Mouse (Mus musculus): ENCODE measurements around the gene Klhdc2. TPM values are rescaled to one million over a fixed set of nuclear protein-coding genes. Genes with fewer than 3 reads are reported as not detected.
A peak's percentile ranks its signal among the peaks of the same experiment; 100 is the strongest.

Klhdc2 gene
- polyA plus RNA-seq, 1 experiment from 2014 or later = 111 TPM

- Histone ChIP-seq H3K4me3 (no peak overlapping the region), H3K4me1 (no peaks in the 10 kb centered on the region), H3K36me3 (no peaks in the 10 kb centered on the region), H3K9ac (no peak overlapping the region), H3K27ac (no peak overlapping the region), H3K4me2 (no peak overlapping the region), H3K9me3 (no peaks in the 10 kb centered on the region), H3K27me3 (no peaks in the 10 kb centered on the region)
- 91% methylated on average over 8 of the region's 8 CpGs for WGBS
- ATAC-seq (ENCODE audit: insufficient number of reproducible peaks, low FRiP score, low TSS enrichment, low read depth) = no peak
Observed at GRCm38 (mm10) chr12:69287535-69287934, 8.9 kb upstream of the Klhdc2 start.

GRCm38 (mm10) chr12:69288699-69289098 lies 7.8 kb upstream of the Klhdc2 start:
- Histone ChIP-seq H3K4me3 (no peak overlapping the region), H3K9ac (no peak overlapping the region), H3K4me1 (no peaks in the 10 kb centered on the region), H3K4me2 (no peak overlapping the region), H3K36me3 (no peaks in the 10 kb centered on the region), H3K9me3 (no peaks in the 10 kb centered on the region), H3K27me3 (no peaks in the 10 kb centered on the region), H3K27ac (no peak overlapping the region)
- ATAC-seq (ENCODE audit: insufficient number of reproducible peaks, low FRiP score, low TSS enrichment, low read depth) = no peak
- WGBS = 77% methylated on average over 9 of the region's 9 CpGs

GRCm38 (mm10) chr12:69292401-69292800 lies 4.1 kb upstream of the Klhdc2 start:
- WGBS = 84% methylated on average over 6 of the region's 6 CpGs
- no peaks in the 10 kb centered on the region for H3K36me3 ChIP-seq
- ATAC-seq (ENCODE audit: insufficient number of reproducible peaks, low FRiP score, low TSS enrichment, low read depth) = no peak

GRCm38 (mm10) chr12:69293815-69294214 lies 2.7 kb upstream of the Klhdc2 start:
- no peaks in the 10 kb centered on the region for H3K36me3 ChIP-seq
- H3K27me3 ChIP-seq = no peaks in the 10 kb centered on the region
- no peak overlapping the region for H3K4me3 ChIP-seq
- H3K4me2 ChIP-seq = no peak overlapping the region
- ATAC-seq (ENCODE audit: insufficient number of reproducible peaks, low FRiP score, low TSS enrichment, low read depth) = no peak
- no peaks in the 10 kb centered on the region for H3K9me3 ChIP-seq
- peaks cover 19% of the 10 kb centered on the region for H3K4me1 ChIP-seq
- 58% methylated on average over 2 of the region's 2 CpGs for WGBS
- no peak overlapping the region for H3K27ac ChIP-seq
- no peak overlapping the region for H3K9ac ChIP-seq

More at GRCm38 (mm10) chr12:69292401-69292800, 4.1 kb upstream of the Klhdc2 start:
- Histone ChIP-seq H3K27ac (no peak overlapping the region), H3K4me1 (peaks cover 5% of the 10 kb centered on the region), H3K9ac (no peak overlapping the region), H3K9me3 (no peaks in the 10 kb centered on the region), H3K4me3 (no peak overlapping the region), H3K27me3 (no peaks in the 10 kb centered on the region), H3K4me2 (no peak overlapping the region)

GRCm38 (mm10) chr12:69294936-69295335 lies 1.5 kb upstream of the Klhdc2 start:
- Histone ChIP-seq H3K9ac (no peak overlapping the region), H3K9me3 (no peaks in the 10 kb centered on the region), H3K4me3 (no peak overlapping the region), H3K4me1 (peaks cover 27% of the 10 kb centered on the region), H3K27ac (no peak overlapping the region), H3K27me3 (no peaks in the 10 kb centered on the region), H3K36me3 (0 out of 2 replicates have a peak, but pooled peaks cover 2% of the 10 kb centered on the region), H3K4me2 (no peak overlapping the region)
- no peak for ATAC-seq (ENCODE audit: insufficient number of reproducible peaks, low FRiP score, low TSS enrichment, low read depth)
- WGBS = 92% methylated on average over 2 of the region's 2 CpGs

- peaks cover 27% of the 10 kb centered on the region for H3K4me1 ChIP-seq
- H3K4me3 ChIP-seq = peak overlapping the region; percentile 86
- no peaks in the 10 kb centered on the region for H3K27me3 ChIP-seq
- no peaks in the 10 kb centered on the region for H3K9me3 ChIP-seq
- ATAC-seq (ENCODE audit: insufficient number of reproducible peaks, low FRiP score, low TSS enrichment, low read depth) = no peak
- peak overlapping the region; percentile 94 for H3K27ac ChIP-seq
- 80% methylated on average over 4 of the region's 4 CpGs for WGBS
- peak overlapping the region; percentile 67 for H3K4me2 ChIP-seq
- H3K9ac ChIP-seq = peak overlapping the region; percentile 95; the same call in 1 of the 2 replicates
- 0 out of 2 replicates have a peak, but pooled peaks cover 7% of the 10 kb centered on the region for H3K36me3 ChIP-seq
Observed at GRCm38 (mm10) chr12:69295651-69296050, 830 bp upstream of the Klhdc2 start.

- peak overlapping the region; percentile 86 for H3K4me3 ChIP-seq
- H3K4me2 ChIP-seq = peak overlapping the region; percentile 67
- no peaks in the 10 kb centered on the region for H3K9me3 ChIP-seq
- peaks cover 27% of the 10 kb centered on the region for H3K4me1 ChIP-seq
- H3K36me3 ChIP-seq = peaks cover 23% of the 10 kb centered on the region
- WGBS = 19% methylated on average over 20 of the region's 20 CpGs
- H3K27ac ChIP-seq = peak overlapping the region; percentile 94
- no peak for ATAC-seq (ENCODE audit: insufficient number of reproducible peaks, low FRiP score, low TSS enrichment, low read depth)
- peak overlapping the region; percentile 95 for H3K9ac ChIP-seq
- no peaks in the 10 kb centered on the region for H3K27me3 ChIP-seq
Observed at GRCm38 (mm10) chr12:69297411-69298150, 1.1 kb downstream of the Klhdc2 start.

GRCm38 (mm10) chr12:69298281-69298680 lies 1.8 kb downstream of the Klhdc2 start:
- H3K27ac ChIP-seq = no peak overlapping the region
- peak overlapping the region; percentile 67; the same call in 1 of the 2 replicates for H3K4me2 ChIP-seq
- ATAC-seq (ENCODE audit: insufficient number of reproducible peaks, low FRiP score, low TSS enrichment, low read depth) = no peak
- no peak overlapping the region for H3K9ac ChIP-seq
- 0 out of 2 replicates have a peak overlapping the region, but pooled peaks have one; percentile 8 for H3K4me3 ChIP-seq
- no peaks in the 10 kb centered on the region for H3K9me3 ChIP-seq
- H3K27me3 ChIP-seq = no peaks in the 10 kb centered on the region
- peaks cover 27% of the 10 kb centered on the region for H3K4me1 ChIP-seq
- WGBS = 90% methylated on average over 4 of the region's 4 CpGs
- peaks cover 28% of the 10 kb centered on the region for H3K36me3 ChIP-seq

GRCm38 (mm10) chr12:69299231-69299630 lies 2.8 kb downstream of the Klhdc2 start:
- no peaks in the 10 kb centered on the region for H3K9me3 ChIP-seq
- no peak overlapping the region for H3K4me2 ChIP-seq
- peaks cover 27% of the 10 kb centered on the region for H3K4me1 ChIP-seq
- H3K27me3 ChIP-seq = no peaks in the 10 kb centered on the region
- no peak overlapping the region for H3K27ac ChIP-seq
- no peak for ATAC-seq (ENCODE audit: insufficient number of reproducible peaks, low FRiP score, low TSS enrichment, low read depth)
- H3K36me3 ChIP-seq = peaks cover 35% of the 10 kb centered on the region
- H3K9ac ChIP-seq = no peak overlapping the region
- no peak overlapping the region for H3K4me3 ChIP-seq
- WGBS = 45% methylated on average over 12 of the region's 12 CpGs

- H3K27me3 ChIP-seq = no peaks in the 10 kb centered on the region
- peaks cover 39% of the 10 kb centered on the region for H3K36me3 ChIP-seq
- WGBS = 81% methylated on average over 3 of the region's 3 CpGs
- H3K4me1 ChIP-seq = peaks cover 27% of the 10 kb centered on the region
- no peak overlapping the region for H3K27ac ChIP-seq
- no peak for ATAC-seq (ENCODE audit: insufficient number of reproducible peaks, low FRiP score, low TSS enrichment, low read depth)
- H3K9ac ChIP-seq = no peak overlapping the region
- H3K9me3 ChIP-seq = no peaks in the 10 kb centered on the region
- no peak overlapping the region for H3K4me3 ChIP-seq
- no peak overlapping the region for H3K4me2 ChIP-seq
Observed at GRCm38 (mm10) chr12:69299831-69300230, 3.4 kb downstream of the Klhdc2 start.

GRCm38 (mm10) chr12:69300391-69300790 lies 3.9 kb downstream of the Klhdc2 start:
- ATAC-seq (ENCODE audit: insufficient number of reproducible peaks, low FRiP score, low TSS enrichment, low read depth) = no peak

GRCm38 (mm10) chr12:69302171-69302570 lies 5.7 kb downstream of the Klhdc2 start:
- H3K4me1 ChIP-seq = peaks cover 21% of the 10 kb centered on the region
- H3K27me3 ChIP-seq = no peaks in the 10 kb centered on the region
- 95% methylated on average over 12 of the region's 12 CpGs for WGBS
- H3K27ac ChIP-seq = no peak overlapping the region
- no peak overlapping the region for H3K4me2 ChIP-seq
- H3K9me3 ChIP-seq = no peaks in the 10 kb centered on the region
- H3K9ac ChIP-seq = no peak overlapping the region
- peaks cover 62% of the 10 kb centered on the region for H3K36me3 ChIP-seq
- no peak for ATAC-seq (ENCODE audit: insufficient number of reproducible peaks, low FRiP score, low TSS enrichment, low read depth)
- H3K4me3 ChIP-seq = no peak overlapping the region

More at GRCm38 (mm10) chr12:69300391-69300790, 3.9 kb downstream of the Klhdc2 start:
- Histone ChIP-seq H3K4me1 (peaks cover 27% of the 10 kb centered on the region), H3K36me3 (peaks cover 44% of the 10 kb centered on the region), H3K4me3 (no peak overlapping the region), H3K9ac (no peak overlapping the region), H3K4me2 (no peak overlapping the region), H3K27ac (no peak overlapping the region), H3K9me3 (no peaks in the 10 kb centered on the region), H3K27me3 (no peaks in the 10 kb centered on the region)
- WGBS = 67% methylated on average over 2 of the region's 2 CpGs
